Mouse (Mus musculus) midbrain, embryonic 12.5 days (tissue): ENCODE measurements at regions not wholly inside any gene's neighbourhood (a gene's known extent, or its start where the extent isn't known, plus 50 kb on each side); places are given as distances from the start of the nearest gene placed in this dataset.

Source experiments
- ATAC-seq: fragments of 200-750 bp; cut with Nextera tagmentation; 2 replicates; pipeline ENCODE4 v1.8.0; 2017; ENCODE audit warnings: low read depth, moderate TSS enrichment, moderate library complexity; ENCODE audit not compliant: low FRiP score
- H3K27ac ChIP-seq: fragments of 300-500 bp; sonication (generic); replicated peaks from 2 replicates; pipeline ENCODE4 v1.5.1; 2016; ENCODE audit warnings: mild to moderate bottlenecking
- H3K27me3 ChIP-seq: fragments of 300-500 bp; sonication (generic); 2 replicates; pipeline ENCODE4 v1.6.1; 2016; ENCODE audit warnings: mild to moderate bottlenecking
- H3K36me3 ChIP-seq: fragments of 300-500 bp; sonication (generic); 2 replicates; pipeline ENCODE4 v1.6.1; 2016
- H3K4me1 ChIP-seq: fragments of 300-500 bp; sonication (generic); 2 replicates; pipeline ENCODE4 v1.6.1; 2016
- H3K4me2 ChIP-seq: fragments of 300-500 bp; sonication (generic); replicated peaks from 2 replicates; pipeline ENCODE4 v1.6.1; 2016; ENCODE audit warnings: mild to moderate bottlenecking, moderate library complexity
- H3K4me3 ChIP-seq: fragments of 300-500 bp; sonication (generic); 2 replicates; pipeline ENCODE4 v1.5.1; 2016; ENCODE audit warnings: mild to moderate bottlenecking
- H3K9ac ChIP-seq: fragments of 300-500 bp; sonication (generic); replicated peaks from 2 replicates; pipeline ENCODE4 v1.6.1; 2016; ENCODE audit warnings: mild to moderate bottlenecking, moderate library complexity
- H3K9me3 ChIP-seq: fragments of 300-500 bp; sonication (generic); 2 replicates; pipeline ENCODE4 v1.6.1; 2016; ENCODE audit warnings: mild to moderate bottlenecking
- WGBS: fragments of 180-500 bp; shearing (Covaris S2); methylation state at CpG from one replicate; pipeline ENCODE4 v1.1.7; 2016; 5-methylcytosine and 5-hydroxymethylcytosine counted together

GRCm38 (mm10) chr6:84431622-84431955, 162.1 kb downstream of the Cyp26b1 start:
- Histone ChIP-seq H3K9me3 (no peaks in the 10 kb centered on the region), H3K4me2 (no peak overlapping the region), H3K36me3 (no peaks in the 10 kb centered on the region), H3K27me3 (no peaks in the 10 kb centered on the region), H3K4me3 (no peak overlapping the region), H3K9ac (no peak overlapping the region), H3K4me1 (no peaks in the 10 kb centered on the region), H3K27ac (no peak overlapping the region)
- ATAC-seq: no peak
- WGBS: 83% methylated on average over 2 of the region's 2 CpGs

- no peak overlapping the region for H3K27ac ChIP-seq
- H3K4me1 ChIP-seq: no peaks in the 10 kb centered on the region
- no peak overlapping the region for H3K4me3 ChIP-seq
- WGBS: 55% methylated on average over 12 of the region's 12 CpGs
- ATAC-seq: no peak
- H3K4me2 ChIP-seq: no peak overlapping the region
- H3K9ac ChIP-seq: no peak overlapping the region
- no peaks in the 10 kb centered on the region for H3K9me3 ChIP-seq
- H3K27me3 ChIP-seq: no peaks in the 10 kb centered on the region
- no peaks in the 10 kb centered on the region for H3K36me3 ChIP-seq
Measured at GRCm38 (mm10) chr6:84430925-84431621, 162.6 kb downstream of the Cyp26b1 start.

GRCm38 (mm10) chr6:84430146-84430545, 163.6 kb downstream of the Cyp26b1 start:
- WGBS: 77% methylated on average over 4 of the region's 4 CpGs
- no peak for ATAC-seq

GRCm38 (mm10) chr6:84429247-84429646, 164.5 kb downstream of the Cyp26b1 start:
- Histone ChIP-seq H3K9ac (no peak overlapping the region), H3K27ac (no peak overlapping the region), H3K9me3 (no peaks in the 10 kb centered on the region), H3K27me3 (no peaks in the 10 kb centered on the region), H3K36me3 (no peaks in the 10 kb centered on the region), H3K4me2 (no peak overlapping the region), H3K4me1 (no peaks in the 10 kb centered on the region), H3K4me3 (no peak overlapping the region)
- 88% methylated on average over 8 of the region's 8 CpGs for WGBS
- ATAC-seq: no peak

More at GRCm38 (mm10) chr6:84430146-84430545, 163.6 kb downstream of the Cyp26b1 start:
- Histone ChIP-seq H3K9me3 (no peaks in the 10 kb centered on the region), H3K27ac (no peak overlapping the region), H3K36me3 (no peaks in the 10 kb centered on the region), H3K9ac (no peak overlapping the region), H3K4me1 (no peaks in the 10 kb centered on the region), H3K4me3 (no peak overlapping the region), H3K4me2 (no peak overlapping the region), H3K27me3 (no peaks in the 10 kb centered on the region)

GRCm38 (mm10) chr6:84426691-84427090, 167.0 kb downstream of the Cyp26b1 start:
- Histone ChIP-seq H3K9me3 (no peaks in the 10 kb centered on the region), H3K4me2 (no peak overlapping the region), H3K9ac (no peak overlapping the region), H3K27me3 (no peaks in the 10 kb centered on the region), H3K36me3 (no peaks in the 10 kb centered on the region), H3K27ac (no peak overlapping the region), H3K4me1 (no peaks in the 10 kb centered on the region), H3K4me3 (no peak overlapping the region)
- ATAC-seq: no peak
- 79% methylated on average over 8 of the region's 8 CpGs for whole genome bisulfite sequencing

GRCm38 (mm10) chr6:84425823-84426222, 167.9 kb downstream of the Cyp26b1 start:
- Histone ChIP-seq H3K9ac (no peak overlapping the region), H3K36me3 (no peaks in the 10 kb centered on the region), H3K27me3 (no peaks in the 10 kb centered on the region), H3K9me3 (no peaks in the 10 kb centered on the region), H3K27ac (no peak overlapping the region), H3K4me3 (no peak overlapping the region), H3K4me2 (no peak overlapping the region), H3K4me1 (no peaks in the 10 kb centered on the region)
- 42% methylated on average over 4 of the region's 4 CpGs for WGBS
- ATAC-seq: no peak

- Histone ChIP-seq H3K4me2 (no peak overlapping the region), H3K4me3 (no peak overlapping the region), H3K9ac (no peak overlapping the region), H3K9me3 (no peaks in the 10 kb centered on the region), H3K27ac (no peak overlapping the region), H3K27me3 (no peaks in the 10 kb centered on the region), H3K36me3 (no peaks in the 10 kb centered on the region), H3K4me1 (no peaks in the 10 kb centered on the region)
- ATAC-seq: no peak
- 67% methylated on average over 3 of the region's 3 CpGs for WGBS
Measured at GRCm38 (mm10) chr6:84422946-84423345, 170.8 kb downstream of the Cyp26b1 start.

- no peak for ATAC-seq
- H3K4me1 ChIP-seq: no peaks in the 10 kb centered on the region
- no peaks in the 10 kb centered on the region for H3K9me3 ChIP-seq
- H3K36me3 ChIP-seq: no peaks in the 10 kb centered on the region
- no peak overlapping the region for H3K4me3 ChIP-seq
- H3K4me2 ChIP-seq: no peak overlapping the region
- H3K9ac ChIP-seq: no peak overlapping the region
- 73% methylated on average over 2 of the region's 2 CpGs for WGBS
- H3K27me3 ChIP-seq: no peaks in the 10 kb centered on the region
- no peak overlapping the region for H3K27ac ChIP-seq
Measured at GRCm38 (mm10) chr6:84419691-84420090, 174.0 kb downstream of the Cyp26b1 start.

GRCm38 (mm10) chr6:84419281-84419680, 174.4 kb downstream of the Cyp26b1 start:
- Histone ChIP-seq H3K4me3 (no peak overlapping the region), H3K4me2 (no peak overlapping the region), H3K9me3 (no peaks in the 10 kb centered on the region), H3K27ac (no peak overlapping the region), H3K36me3 (no peaks in the 10 kb centered on the region), H3K9ac (no peak overlapping the region), H3K4me1 (0 out of 2 replicates have a peak, but pooled peaks cover 2% of the 10 kb centered on the region), H3K27me3 (no peaks in the 10 kb centered on the region)
- no peak for ATAC-seq
- 83% methylated on average over 2 of the region's 2 CpGs for WGBS

GRCm38 (mm10) chr6:84416992-84417636, 176.6 kb downstream of the Cyp26b1 start:
- no peak overlapping the region for H3K4me3 ChIP-seq
- ATAC-seq: no peak
- no peaks in the 10 kb centered on the region for H3K27me3 ChIP-seq
- H3K9ac ChIP-seq: no peak overlapping the region
- WGBS: 71% methylated on average over 11 of the region's 11 CpGs
- 0 out of 2 replicates have a peak, but pooled peaks cover 3% of the 10 kb centered on the region for H3K4me1 ChIP-seq
- no peak overlapping the region for H3K27ac ChIP-seq
- H3K36me3 ChIP-seq: no peaks in the 10 kb centered on the region
- H3K4me2 ChIP-seq: no peak overlapping the region
- H3K9me3 ChIP-seq: no peaks in the 10 kb centered on the region

- H3K4me2 ChIP-seq: no peak overlapping the region
- WGBS: 82% methylated on average over 5 of the region's 5 CpGs
Measured at GRCm38 (mm10) chr6:84414400-84414799, 179.3 kb downstream of the Cyp26b1 start.

GRCm38 (mm10) chr6:84409863-84410513, 183.7 kb downstream of the Cyp26b1 start:
- no peak for ATAC-seq
- H3K4me1 ChIP-seq: 0 out of 2 replicates have a peak, but pooled peaks cover 3% of the 10 kb centered on the region
- no peak overlapping the region for H3K4me2 ChIP-seq
- H3K9me3 ChIP-seq: no peaks in the 10 kb centered on the region
- H3K4me3 ChIP-seq: no peak overlapping the region
- no peak overlapping the region for H3K9ac ChIP-seq
- no peak overlapping the region for H3K27ac ChIP-seq
- no peaks in the 10 kb centered on the region for H3K36me3 ChIP-seq
- H3K27me3 ChIP-seq: peaks cover 5% of the 10 kb centered on the region; the same call in 1 of the 2 replicates
- WGBS: 87% methylated on average over 10 of the region's 10 CpGs

More at GRCm38 (mm10) chr6:84414400-84414799, 179.3 kb downstream of the Cyp26b1 start:
- Histone ChIP-seq H3K27ac (no peak overlapping the region), H3K4me1 (0 out of 2 replicates have a peak, but pooled peaks cover 3% of the 10 kb centered on the region), H3K27me3 (no peaks in the 10 kb centered on the region), H3K4me3 (no peak overlapping the region), H3K9ac (no peak overlapping the region), H3K36me3 (no peaks in the 10 kb centered on the region), H3K9me3 (no peaks in the 10 kb centered on the region)
- no peak for ATAC-seq
